Mouse (Mus musculus): ENCODE measurements around the gene Ell2.

Ell2 gene

DNA sequence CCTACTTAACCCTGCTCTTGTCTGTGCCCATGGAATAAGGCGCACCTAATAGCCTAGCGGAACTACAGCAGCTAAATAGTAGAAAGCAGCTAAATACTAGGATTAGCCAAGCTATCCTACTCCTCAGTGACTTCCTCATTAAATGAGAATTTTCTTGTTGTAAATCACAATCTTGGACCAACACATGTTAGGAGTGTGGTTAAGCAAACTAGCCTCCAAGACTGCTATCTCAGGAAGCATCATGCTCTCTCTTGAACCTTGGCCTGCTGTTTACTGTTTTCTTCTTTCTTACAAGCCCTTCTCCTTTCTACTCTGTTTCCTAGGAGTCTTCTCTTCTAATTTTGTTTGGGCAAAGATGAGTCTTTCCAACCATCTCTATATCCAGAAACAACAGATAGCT, 110.6 kb downstream of the Ell2 start:
- DNase-seq (ENCODE audit: low spot score) = no peak

DNA sequence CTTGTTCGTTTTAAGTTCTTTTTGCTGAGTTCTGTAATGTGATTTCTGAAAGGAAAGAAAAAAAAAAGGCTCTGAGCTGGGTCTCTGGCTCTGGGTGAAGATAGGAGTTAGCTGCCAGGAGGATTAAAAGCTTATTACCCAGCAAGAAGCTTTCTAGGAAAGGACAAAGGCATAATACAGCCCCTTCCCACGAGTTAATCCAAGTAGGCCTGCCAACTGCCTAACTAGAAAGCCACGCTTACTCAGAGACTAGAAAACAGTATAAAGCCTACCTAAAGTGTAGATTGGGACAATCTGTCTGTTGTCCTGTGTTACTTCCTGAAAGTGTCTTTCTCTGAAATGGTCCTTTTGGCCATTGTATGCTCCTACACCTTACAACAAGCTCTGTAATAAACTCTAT, 111.9 kb downstream of the Ell2 start:
- no peak for DNase-seq (ENCODE audit: low spot score)

DNA sequence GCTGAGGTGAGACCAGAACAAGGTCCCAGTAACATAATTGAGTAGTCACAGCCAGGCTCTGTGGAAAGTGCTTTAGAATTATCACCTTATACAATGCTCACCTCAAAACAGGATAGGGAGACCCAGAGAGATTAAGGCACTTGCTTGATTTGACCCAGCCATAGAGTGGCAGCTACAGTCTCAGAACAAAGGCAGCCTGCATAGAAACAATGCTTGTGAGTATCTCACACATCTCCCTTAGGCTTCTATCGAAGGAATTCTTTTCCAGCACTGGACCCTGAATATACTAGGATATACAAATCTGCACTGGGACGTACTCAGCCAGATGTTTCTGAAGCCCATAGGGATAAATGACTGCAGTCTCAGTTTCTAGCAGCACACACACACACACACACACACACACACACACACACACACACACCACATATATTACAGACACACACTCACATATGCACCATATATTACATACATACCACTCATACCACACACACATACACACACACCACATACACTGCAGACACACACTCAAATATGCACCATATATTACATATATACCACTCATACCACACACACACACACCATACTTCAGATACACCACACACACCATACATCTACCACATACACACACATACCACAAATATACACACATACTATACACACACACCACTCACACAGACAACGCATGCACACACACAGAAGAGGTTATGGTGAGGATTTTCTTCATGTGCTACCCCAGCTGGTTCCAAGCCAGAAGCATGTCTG, 112.6 kb downstream of the Ell2 start:
- no peak for DNase-seq (ENCODE audit: low spot score)

DNA sequence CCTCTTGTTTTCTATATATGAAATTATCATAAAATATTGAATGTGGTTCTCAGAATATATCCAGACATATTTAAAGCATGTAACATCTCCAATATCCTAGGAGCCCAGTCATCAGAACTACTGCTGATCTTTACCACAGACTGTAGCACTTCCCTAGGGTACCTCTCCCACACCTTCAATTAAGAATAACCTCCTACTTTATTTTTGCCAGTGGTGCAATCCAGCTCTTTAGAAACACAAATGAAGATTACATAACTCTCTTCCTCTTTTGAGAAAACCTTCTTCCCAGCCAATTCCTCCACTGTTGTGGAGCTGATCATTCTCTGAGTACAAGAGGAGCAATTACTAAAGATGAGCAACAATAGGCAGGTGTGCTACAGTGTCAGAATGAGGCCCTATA, 113.3 kb downstream of the Ell2 start:
- no peak for DNase-seq (ENCODE audit: low spot score)
